Mouse (Mus musculus) hindbrain, embryonic 15.5 days (tissue): ENCODE measurements around the gene B230118H07Rik. TPM values are rescaled to one million over a fixed set of nuclear protein-coding genes. Genes with fewer than 3 reads are reported as not detected.

Experiments used
- ATAC-seq: fragments of 200-750 bp; cut with Nextera tagmentation; 2 replicates; pipeline ENCODE4 v1.8.0; 2017; ENCODE audit warnings: low read depth, moderate number of reproducible peaks, moderate TSS enrichment; ENCODE audit not compliant: low FRiP score
- H3K27ac ChIP-seq: fragments of 300-500 bp; sonication (generic); replicated peaks from 2 replicates; pipeline ENCODE4 v1.5.1; 2015; ENCODE audit warnings: mild to moderate bottlenecking, inconsistent platforms
- H3K27me3 ChIP-seq: fragments of 300-500 bp; sonication (generic); 2 replicates; pipeline ENCODE4 v1.6.1; 2015; ENCODE audit warnings: control low read depth, inconsistent platforms
- H3K36me3 ChIP-seq: fragments of 300-500 bp; sonication (generic); 2 replicates; pipeline ENCODE4 v1.6.1; 2015; ENCODE audit warnings: control low read depth, inconsistent platforms
- H3K4me1 ChIP-seq: fragments of 300-500 bp; sonication (generic); replicated peaks from 2 replicates; pipeline ENCODE4 v1.6.1; 2015; ENCODE audit warnings: control low read depth, inconsistent platforms
- H3K4me2 ChIP-seq: fragments of 300-500 bp; sonication (generic); 2 replicates; pipeline ENCODE4 v1.6.1; 2015; ENCODE audit warnings: moderate library complexity, mild to moderate bottlenecking, inconsistent platforms
- H3K4me3 ChIP-seq: fragments of 300-500 bp; sonication (generic); 2 replicates; pipeline ENCODE4 v1.5.1; 2015; ENCODE audit warnings: mild to moderate bottlenecking, inconsistent platforms
- H3K9ac ChIP-seq: fragments of 300-500 bp; sonication (generic); 2 replicates; pipeline ENCODE4 v1.6.1; 2015; ENCODE audit warnings: inconsistent platforms
- H3K9me3 ChIP-seq: fragments of 300-500 bp; sonication (generic); 2 replicates; pipeline ENCODE4 v1.6.1; 2016; ENCODE audit warnings: control low read depth, inconsistent platforms
- WGBS: fragments of 180-500 bp; shearing (Covaris S2); methylation state at CpG from one replicate; pipeline ENCODE4 v1.1.7; 2015; 5-methylcytosine and 5-hydroxymethylcytosine counted together
- polyA plus RNA-seq: library from polyadenylated mRNA; unstranded; fragments of >200 nt; fragmentation: Nextera tagmentation; extraction: Ambion mirVana; gene quantifications from 2 replicates; pipeline ENCODE4 v1.2.1, GENCODE M21; 2015

The B230118H07Rik gene
- polyA plus RNA-seq, 1 experiment from 2014 or later, result 46.4 TPM

- Histone ChIP-seq H3K36me3 (no peaks in the 10 kb centered on the region), H3K9ac (no peak overlapping the region), H3K4me2 (no peak overlapping the region), H3K9me3 (no peaks in the 10 kb centered on the region), H3K27ac (no peak overlapping the region), H3K4me1 (no peaks in the 10 kb centered on the region), H3K4me3 (no peak overlapping the region), H3K27me3 (no peaks in the 10 kb centered on the region)
- WGBS, result 88% methylated on average over 4 of the region's 4 CpGs
- no peak for ATAC-seq
Measured at GRCm38 (mm10) chr2:101577243-101577642, 72.1 kb downstream of the B230118H07Rik start.

GRCm38 (mm10) chr2:101569230-101569629, 80.1 kb downstream of the B230118H07Rik start:
- ATAC-seq, result no peak
- H3K9ac ChIP-seq, result no peak overlapping the region
- no peaks in the 10 kb centered on the region for H3K9me3 ChIP-seq
- H3K4me1 ChIP-seq, result no peaks in the 10 kb centered on the region
- H3K4me3 ChIP-seq, result no peak overlapping the region
- no peaks in the 10 kb centered on the region for H3K27me3 ChIP-seq
- WGBS, result 92% methylated on average over 4 of the region's 5 CpGs
- H3K4me2 ChIP-seq, result no peak overlapping the region
- no peak overlapping the region for H3K27ac ChIP-seq
- no peaks in the 10 kb centered on the region for H3K36me3 ChIP-seq

GRCm38 (mm10) chr2:101567490-101567889, 81.8 kb downstream of the B230118H07Rik start:
- peaks cover 7% of the 10 kb centered on the region for H3K4me1 ChIP-seq
- H3K4me3 ChIP-seq, result no peak overlapping the region
- H3K4me2 ChIP-seq, result no peak overlapping the region

GRCm38 (mm10) chr2:101563776-101564175, 85.6 kb downstream of the B230118H07Rik start:
- Histone ChIP-seq H3K27ac (no peak overlapping the region), H3K36me3 (no peaks in the 10 kb centered on the region), H3K4me1 (peaks cover 7% of the 10 kb centered on the region), H3K9me3 (no peaks in the 10 kb centered on the region), H3K27me3 (no peaks in the 10 kb centered on the region), H3K4me3 (no peak overlapping the region), H3K4me2 (no peak overlapping the region), H3K9ac (no peak overlapping the region)
- WGBS, result 76% methylated on average over 4 of the region's 4 CpGs
- ATAC-seq, result no peak

More at GRCm38 (mm10) chr2:101567490-101567889, 81.8 kb downstream of the B230118H07Rik start:
- WGBS, result 93% methylated on average over 2 of the region's 2 CpGs
- no peaks in the 10 kb centered on the region for H3K9me3 ChIP-seq
- no peak overlapping the region for H3K9ac ChIP-seq
- H3K27ac ChIP-seq, result no peak overlapping the region
- no peaks in the 10 kb centered on the region for H3K27me3 ChIP-seq
- ATAC-seq, result no peak
- H3K36me3 ChIP-seq, result no peaks in the 10 kb centered on the region

- WGBS, result 53% methylated on average over 6 of the region's 6 CpGs
- Histone ChIP-seq H3K9me3 (no peaks in the 10 kb centered on the region), H3K4me3 (no peak overlapping the region), H3K36me3 (no peaks in the 10 kb centered on the region), H3K4me1 (peaks cover 7% of the 10 kb centered on the region), H3K9ac (no peak overlapping the region), H3K27me3 (no peaks in the 10 kb centered on the region), H3K27ac (no peak overlapping the region), H3K4me2 (no peak overlapping the region)
- ATAC-seq, result no peak
Measured at GRCm38 (mm10) chr2:101563206-101563605, 86.1 kb downstream of the B230118H07Rik start.

- Histone ChIP-seq H3K4me3 (no peak overlapping the region), H3K36me3 (no peaks in the 10 kb centered on the region), H3K9me3 (no peaks in the 10 kb centered on the region), H3K4me1 (peaks cover 7% of the 10 kb centered on the region), H3K9ac (no peak overlapping the region), H3K27ac (no peak overlapping the region), H3K27me3 (no peaks in the 10 kb centered on the region), H3K4me2 (no peak overlapping the region)
- ATAC-seq, result no peak
- 96% methylated on average over 3 of the region's 3 CpGs for WGBS
Measured at GRCm38 (mm10) chr2:101559431-101559830, 89.9 kb downstream of the B230118H07Rik start.

- WGBS, result 100% methylated on average over 1 of the region's 1 CpGs
- H3K4me1 ChIP-seq, result no peaks in the 10 kb centered on the region
- no peaks in the 10 kb centered on the region for H3K27me3 ChIP-seq
Measured at GRCm38 (mm10) chr2:101555886-101556285, 93.4 kb downstream of the B230118H07Rik start.

GRCm38 (mm10) chr2:101553851-101554250, 95.5 kb downstream of the B230118H07Rik start:
- H3K4me3 ChIP-seq, result no peak overlapping the region
- H3K27me3 ChIP-seq, result no peaks in the 10 kb centered on the region
- 39% methylated on average over 5 of the region's 5 CpGs for WGBS
- no peak overlapping the region for H3K27ac ChIP-seq
- H3K9me3 ChIP-seq, result no peaks in the 10 kb centered on the region
- ATAC-seq, result no peak
- H3K4me2 ChIP-seq, result no peak overlapping the region
- no peak overlapping the region for H3K9ac ChIP-seq
- no peaks in the 10 kb centered on the region for H3K36me3 ChIP-seq
- H3K4me1 ChIP-seq, result no peaks in the 10 kb centered on the region

More at GRCm38 (mm10) chr2:101555886-101556285, 93.4 kb downstream of the B230118H07Rik start:
- H3K9me3 ChIP-seq, result no peaks in the 10 kb centered on the region
- no peak overlapping the region for H3K27ac ChIP-seq
- no peak overlapping the region for H3K4me3 ChIP-seq
- no peak overlapping the region for H3K4me2 ChIP-seq
- no peaks in the 10 kb centered on the region for H3K36me3 ChIP-seq
- H3K9ac ChIP-seq, result no peak overlapping the region
- ATAC-seq, result no peak

- Histone ChIP-seq H3K9ac (no peak overlapping the region), H3K4me2 (no peak overlapping the region), H3K9me3 (no peaks in the 10 kb centered on the region), H3K4me3 (no peak overlapping the region), H3K27me3 (no peaks in the 10 kb centered on the region), H3K36me3 (no peaks in the 10 kb centered on the region), H3K4me1 (no peaks in the 10 kb centered on the region), H3K27ac (no peak overlapping the region)
- WGBS, result 87% methylated on average over 8 of the region's 8 CpGs
- ATAC-seq, result no peak
Measured at GRCm38 (mm10) chr2:101552301-101552700, 97.0 kb downstream of the B230118H07Rik start.

- Histone ChIP-seq H3K27me3 (no peaks in the 10 kb centered on the region), H3K9ac (no peak overlapping the region), H3K9me3 (no peaks in the 10 kb centered on the region), H3K4me3 (no peak overlapping the region), H3K27ac (no peak overlapping the region), H3K4me2 (no peak overlapping the region), H3K36me3 (no peaks in the 10 kb centered on the region), H3K4me1 (no peaks in the 10 kb centered on the region)
- ATAC-seq, result no peak
- WGBS, result 83% methylated on average over 6 of the region's 6 CpGs
Measured at GRCm38 (mm10) chr2:101551026-101551719, 98.2 kb downstream of the B230118H07Rik start.

- no peaks in the 10 kb centered on the region for H3K36me3 ChIP-seq
- H3K9ac ChIP-seq, result no peak overlapping the region
- WGBS, result 80% methylated on average over 2 of the region's 2 CpGs
- H3K4me1 ChIP-seq, result no peaks in the 10 kb centered on the region
- H3K27me3 ChIP-seq, result no peaks in the 10 kb centered on the region
- no peak overlapping the region for H3K4me2 ChIP-seq
- H3K4me3 ChIP-seq, result no peak overlapping the region
- ATAC-seq, result no peak
- H3K9me3 ChIP-seq, result no peaks in the 10 kb centered on the region
- H3K27ac ChIP-seq, result no peak overlapping the region
Measured at GRCm38 (mm10) chr2:101550176-101550575, 99.2 kb downstream of the B230118H07Rik start.

GRCm38 (mm10) chr2:101548866-101549265, 100.5 kb downstream of the B230118H07Rik start:
- Histone ChIP-seq H3K27ac (no peak overlapping the region), H3K36me3 (no peaks in the 10 kb centered on the region), H3K27me3 (no peaks in the 10 kb centered on the region), H3K9me3 (no peaks in the 10 kb centered on the region), H3K4me3 (no peak overlapping the region), H3K4me1 (no peaks in the 10 kb centered on the region), H3K4me2 (no peak overlapping the region), H3K9ac (no peak overlapping the region)
- ATAC-seq, result no peak
- 89% methylated on average over 6 of the region's 6 CpGs for WGBS

GRCm38 (mm10) chr2:101545593-101545992, 103.7 kb downstream of the B230118H07Rik start:
- H3K4me3 ChIP-seq, result no peak overlapping the region
- no peaks in the 10 kb centered on the region for H3K36me3 ChIP-seq
- WGBS, result 96% methylated on average over 2 of the region's 2 CpGs
- H3K27ac ChIP-seq, result no peak overlapping the region
- no peaks in the 10 kb centered on the region for H3K9me3 ChIP-seq
- no peak for ATAC-seq
- H3K27me3 ChIP-seq, result no peaks in the 10 kb centered on the region
- H3K4me1 ChIP-seq, result no peaks in the 10 kb centered on the region
- H3K9ac ChIP-seq, result no peak overlapping the region
- no peak overlapping the region for H3K4me2 ChIP-seq
